Mouse (Mus musculus) small intestine, adult 2 months (tissue): ENCODE data around the gene Map2. TPM values are rescaled to one million over a fixed set of nuclear protein-coding genes. Genes with fewer than 3 reads are reported as not detected.

Source experiments
- H3K27ac ChIP-seq: fragments of 200-500 bp; 2 replicates; pipeline ENCODE4 v1.5.1; 2012; ENCODE audit warnings: low read depth, low read length, control low read depth, inconsistent platforms; ENCODE audit not compliant: insufficient read depth
- H3K27me3 ChIP-seq: fragments of 200-500 bp; 2 replicates; pipeline ENCODE4 v1.6.1; 2012; ENCODE audit warnings: mild to moderate bottlenecking, moderate library complexity, low read length, inconsistent platforms; ENCODE audit not compliant: control insufficient read depth, insufficient read depth
- H3K36me3 ChIP-seq: fragments of 200-500 bp; 2 replicates; pipeline ENCODE4 v1.6.1; 2012; ENCODE audit warnings: mild to moderate bottlenecking, low read length, control low read depth, inconsistent platforms; ENCODE audit not compliant: control insufficient read depth, insufficient read depth
- H3K4me1 ChIP-seq: fragments of 200-500 bp; 2 replicates; pipeline ENCODE4 v1.6.1; 2012; ENCODE audit warnings: low read length, inconsistent platforms, mixed read lengths; ENCODE audit not compliant: control insufficient read depth, insufficient read depth, insufficient read length
- H3K4me3 ChIP-seq: fragments of 200-500 bp; 2 replicates; pipeline ENCODE4 v1.5.1; 2012; ENCODE audit warnings: low read depth, mild to moderate bottlenecking, control low read depth, inconsistent platforms, low read length, moderate library complexity
- CTCF ChIP-seq: fragments of 200-500 bp; IDR thresholded peaks from 2 replicates; pipeline ENCODE4 v1.5.1; 2012; ENCODE audit warnings: low read depth, mild to moderate bottlenecking, control low read depth, inconsistent platforms, low read length, moderate library complexity, mixed read lengths; ENCODE audit not compliant: insufficient replicate concordance, insufficient read length; ENCODE audit errors: extremely low read depth
- POLR2A ChIP-seq: fragments of 200-500 bp; IDR thresholded peaks from 2 replicates; pipeline ENCODE4 v1.6.1; 2012; ENCODE audit warnings: low read depth, mild to moderate bottlenecking, control low read depth, inconsistent platforms, low read length, moderate library complexity
- WGBS: fragments of 180-500 bp; shearing (Covaris S2); methylation state at CpG from one replicate; pipeline ENCODE4 v1.1.7; 2018; 5-methylcytosine and 5-hydroxymethylcytosine counted together
- polyA plus RNA-seq: library from polyadenylated mRNA; depleted of rRNA; stranded (reverse); fragments of >200 nt; gene quantifications from 2 replicates; pipeline ENCODE4 v1.2.3, GENCODE M21; 2012

The Map2 gene
- polyA plus RNA-seq, 1 experiment: 1.3 TPM

DNA sequence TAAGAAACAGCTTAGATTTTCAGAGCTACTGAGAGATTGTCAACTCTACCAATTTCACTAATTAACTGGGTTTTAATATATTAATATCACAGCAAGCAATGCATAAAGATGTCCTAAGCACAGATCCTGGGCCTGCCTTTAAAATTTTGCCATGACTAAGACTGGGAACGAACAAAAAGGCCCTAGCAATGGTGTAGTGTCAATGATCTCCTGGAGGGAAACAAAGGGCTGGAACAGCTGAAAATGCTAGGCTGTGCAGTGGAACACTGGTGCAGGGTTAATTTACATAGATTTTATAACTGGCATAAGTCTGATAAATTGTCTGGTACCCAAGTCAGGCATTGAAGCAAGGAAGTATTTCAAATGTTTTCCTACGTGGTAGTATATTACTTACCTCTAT lies 220.8 kb downstream of the Map2 start:
- Histone ChIP-seq H3K27me3 (no peaks in the 10 kb centered on the region), H3K27ac (no peak overlapping the region), H3K4me3 (no peak overlapping the region), H3K4me1 (no peaks in the 10 kb centered on the region), H3K36me3 (no peaks in the 10 kb centered on the region)
- WGBS: 58% methylated on average over 2 of the region's 2 CpGs
- no peak for TF ChIP-seq CTCF
- TF ChIP-seq POLR2A: no peak

- no peaks in the 10 kb centered on the region for H3K4me1 ChIP-seq
- no peak overlapping the region for H3K27ac ChIP-seq
- TF ChIP-seq CTCF (no peak), POLR2A (no peak)
- no peak overlapping the region for H3K4me3 ChIP-seq
- no peaks in the 10 kb centered on the region for H3K36me3 ChIP-seq
- WGBS: 87% methylated on average over 9 of the region's 9 CpGs
- no peaks in the 10 kb centered on the region for H3K27me3 ChIP-seq
These were observed 226.8 kb downstream of the Map2 start for GRCm38 (mm10) chr1:66401902-66402301.

DNA sequence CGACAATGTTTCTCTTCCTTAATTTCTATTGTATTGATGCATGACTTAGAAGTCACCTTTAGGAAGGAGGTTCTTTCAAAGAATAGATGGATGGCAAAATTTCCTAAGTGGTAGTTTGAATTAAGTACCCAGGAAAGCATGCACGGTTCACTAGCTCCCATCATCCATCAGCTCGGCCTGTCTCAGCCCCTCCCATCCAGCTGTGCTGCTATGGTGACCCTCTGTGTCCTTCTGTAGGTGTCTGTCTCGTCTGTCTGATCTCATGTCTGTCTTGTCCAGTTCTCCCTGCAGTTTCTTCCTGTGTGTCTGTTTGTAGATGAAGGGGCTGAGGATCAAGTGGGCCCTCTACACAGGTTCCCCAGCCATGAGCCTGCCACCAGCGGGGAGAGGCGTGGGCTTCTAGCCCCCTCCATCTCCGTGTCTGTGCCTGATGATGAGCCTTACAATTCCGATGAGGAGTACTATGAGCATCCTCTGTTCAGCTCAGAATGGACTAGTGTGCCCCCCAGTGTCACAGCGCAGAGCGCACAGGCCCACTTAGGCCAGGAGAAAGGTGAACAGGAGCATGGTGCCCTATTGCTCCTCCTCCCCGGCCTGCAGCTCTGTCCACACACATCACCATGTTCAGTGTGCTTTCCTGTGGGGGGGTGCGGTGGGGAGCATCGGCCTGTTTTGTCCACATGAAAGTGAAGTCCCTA lies 232.3 kb downstream of the Map2 start:
- H3K4me3 ChIP-seq: no peak overlapping the region
- no peak overlapping the region for H3K27ac ChIP-seq
- WGBS: 78% methylated on average over 13 of the region's 13 CpGs
- no peaks in the 10 kb centered on the region for H3K36me3 ChIP-seq
- H3K4me1 ChIP-seq: no peaks in the 10 kb centered on the region
- H3K27me3 ChIP-seq: no peaks in the 10 kb centered on the region
- TF ChIP-seq CTCF (no peak), POLR2A (no peak)

DNA sequence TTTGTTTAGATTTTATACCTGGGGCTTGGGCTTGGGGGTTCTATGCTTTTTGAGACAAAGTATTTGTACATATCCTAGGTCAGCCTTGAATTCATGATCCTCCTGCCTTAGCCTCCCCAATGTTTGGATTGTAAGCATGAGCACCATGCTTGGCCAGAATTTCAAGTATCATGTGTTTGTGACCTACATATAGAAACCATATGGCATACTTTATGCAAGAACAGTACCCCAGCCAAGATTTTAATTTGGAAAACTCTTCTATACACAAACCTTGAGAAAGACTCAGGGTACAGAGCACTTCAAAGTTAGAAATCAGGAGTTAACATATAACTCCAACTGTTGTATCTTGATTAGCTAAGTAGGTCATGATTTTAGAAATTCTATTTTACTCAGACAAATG lies 243.3 kb downstream of the Map2 start:
- Histone ChIP-seq H3K27me3 (no peaks in the 10 kb centered on the region), H3K36me3 (no peaks in the 10 kb centered on the region), H3K27ac (no peak overlapping the region), H3K4me1 (no peaks in the 10 kb centered on the region), H3K4me3 (no peak overlapping the region)
- no peak for TF ChIP-seq POLR2A
- TF ChIP-seq CTCF: no peak

- no peak overlapping the region for H3K4me3 ChIP-seq
- no peak overlapping the region for H3K27ac ChIP-seq
These were observed 251.0 kb downstream of the Map2 start for GRCm38 (mm10) chr1:66426073-66426472.

GRCm38 (mm10) chr1:66430962-66431361 lies 255.9 kb downstream of the Map2 start:
- Histone ChIP-seq H3K27me3 (no peaks in the 10 kb centered on the region), H3K36me3 (no peaks in the 10 kb centered on the region), H3K4me1 (no peaks in the 10 kb centered on the region), H3K4me3 (no peak overlapping the region), H3K27ac (no peak overlapping the region)
- TF ChIP-seq CTCF (no peak), POLR2A (no peak)

More at GRCm38 (mm10) chr1:66426073-66426472, 251.0 kb downstream of the Map2 start:
- no peaks in the 10 kb centered on the region for H3K36me3 ChIP-seq
- no peaks in the 10 kb centered on the region for H3K27me3 ChIP-seq
- no peaks in the 10 kb centered on the region for H3K4me1 ChIP-seq
- WGBS: 87% methylated on average over 5 of the region's 5 CpGs
- TF ChIP-seq POLR2A (no peak), CTCF (no peak)

GRCm38 (mm10) chr1:66431472-66431871 lies 256.4 kb downstream of the Map2 start:
- 87% methylated on average over 6 of the region's 6 CpGs for WGBS
- TF ChIP-seq CTCF: no peak

GRCm38 (mm10) chr1:66438069-66438468 lies 263.0 kb downstream of the Map2 start:
- H3K27me3 ChIP-seq: no peaks in the 10 kb centered on the region
- WGBS: 77% methylated on average over 2 of the region's 2 CpGs
- H3K36me3 ChIP-seq: no peaks in the 10 kb centered on the region
- H3K27ac ChIP-seq: no peak overlapping the region
- TF ChIP-seq POLR2A (no peak), CTCF (no peak)
- H3K4me1 ChIP-seq: no peaks in the 10 kb centered on the region
- no peak overlapping the region for H3K4me3 ChIP-seq

More at GRCm38 (mm10) chr1:66431472-66431871, 256.4 kb downstream of the Map2 start:
- no peak overlapping the region for H3K27ac ChIP-seq
- H3K4me1 ChIP-seq: no peaks in the 10 kb centered on the region
- H3K36me3 ChIP-seq: no peaks in the 10 kb centered on the region
- H3K4me3 ChIP-seq: no peak overlapping the region
- no peaks in the 10 kb centered on the region for H3K27me3 ChIP-seq
